Mouse (Mus musculus): ENCODE measurements at regions not wholly inside any gene's neighbourhood (a gene's known extent, or its start where the extent isn't known, plus 50 kb on each side); places are given as distances from the start of the nearest gene placed in this dataset.

GRCm38 (mm10) chr17:58642273-58642672 is 348.9 kb downstream of the Pdzph1 start:
- no peaks in the 10 kb centered on the region for H3K9me3 ChIP-seq (replicated peaks; ENCODE audit: control insufficient read depth, insufficient read depth, low read length, poor library complexity, severe bottlenecking)
- H3K4me1 ChIP-seq (ENCODE audit: control insufficient read depth, insufficient read depth, low read length): no peaks in the 10 kb centered on the region
- no peak for TF ChIP-seq EP300 (IDR thresholded peaks at IDR 0.05; ENCODE audit: insufficient read depth, low read depth, low read length)
- TF ChIP-seq POLR2A (IDR thresholded peaks at IDR 0.05; ENCODE audit: insufficient read depth, low read length): no peak
- no peak for TF ChIP-seq CTCF (IDR thresholded peaks at IDR 0.05; ENCODE audit: low read depth, low read length)
- H3K27ac ChIP-seq (ENCODE audit: insufficient read depth, low read length): no peak overlapping the region
- H3K9ac ChIP-seq (ENCODE audit: low read depth, poor library complexity, severe bottlenecking): no peak overlapping the region
- no peaks in the 10 kb centered on the region for H3K36me3 ChIP-seq (ENCODE audit: control insufficient read depth, insufficient read depth, low read length, poor library complexity, severe bottlenecking)
- H3K27me3 ChIP-seq (ENCODE audit: control insufficient read depth, insufficient read depth, low read length, poor library complexity, severe bottlenecking): no peaks in the 10 kb centered on the region
- H3K4me3 ChIP-seq (ENCODE audit: low read depth, low read length): no peak overlapping the region

GRCm38 (mm10) chr17:58598911-58599310 is 392.3 kb downstream of the Pdzph1 start:
- Histone ChIP-seq H3K27me3 (ENCODE audit: control insufficient read depth, insufficient read depth, low read length, poor library complexity, severe bottlenecking) (no peaks in the 10 kb centered on the region), H3K4me3 (ENCODE audit: low read depth, low read length) (no peak overlapping the region), H3K4me1 (ENCODE audit: control insufficient read depth, insufficient read depth, low read length) (no peaks in the 10 kb centered on the region), H3K9ac (ENCODE audit: low read depth, poor library complexity, severe bottlenecking) (no peak overlapping the region), H3K36me3 (ENCODE audit: control insufficient read depth, insufficient read depth, low read length, poor library complexity, severe bottlenecking) (no peaks in the 10 kb centered on the region), H3K9me3 (replicated peaks; ENCODE audit: control insufficient read depth, insufficient read depth, low read length, poor library complexity, severe bottlenecking) (no peaks in the 10 kb centered on the region), H3K27ac (ENCODE audit: insufficient read depth, low read length) (no peak overlapping the region)
- no peak for TF ChIP-seq EP300 (IDR thresholded peaks at IDR 0.05; ENCODE audit: insufficient read depth, low read depth, low read length)
- TF ChIP-seq POLR2A (IDR thresholded peaks at IDR 0.05; ENCODE audit: insufficient read depth, low read length): no peak
- TF ChIP-seq CTCF (IDR thresholded peaks at IDR 0.05; ENCODE audit: low read depth, low read length): no peak

GRCm38 (mm10) chr17:58596661-58597060 is 394.5 kb downstream of the Pdzph1 start:
- H3K9me3 ChIP-seq (replicated peaks; ENCODE audit: control insufficient read depth, insufficient read depth, low read length, poor library complexity, severe bottlenecking): no peaks in the 10 kb centered on the region
- TF ChIP-seq POLR2A (IDR thresholded peaks at IDR 0.05; ENCODE audit: insufficient read depth, low read length) (no peak), EP300 (IDR thresholded peaks at IDR 0.05; ENCODE audit: insufficient read depth, low read depth, low read length) (no peak), CTCF (IDR thresholded peaks at IDR 0.05; ENCODE audit: low read depth, low read length) (no peak)
- H3K9ac ChIP-seq (ENCODE audit: low read depth, poor library complexity, severe bottlenecking): no peak overlapping the region
- H3K27ac ChIP-seq (ENCODE audit: insufficient read depth, low read length): no peak overlapping the region
- no peak overlapping the region for H3K4me3 ChIP-seq (ENCODE audit: low read depth, low read length)
- no peaks in the 10 kb centered on the region for H3K4me1 ChIP-seq (ENCODE audit: control insufficient read depth, insufficient read depth, low read length)
- no peaks in the 10 kb centered on the region for H3K36me3 ChIP-seq (ENCODE audit: control insufficient read depth, insufficient read depth, low read length, poor library complexity, severe bottlenecking)
- H3K27me3 ChIP-seq (ENCODE audit: control insufficient read depth, insufficient read depth, low read length, poor library complexity, severe bottlenecking): no peaks in the 10 kb centered on the region

GRCm38 (mm10) chr17:58587946-58588345 is 403.2 kb downstream of the Pdzph1 start:
- Histone ChIP-seq H3K4me1 (ENCODE audit: control insufficient read depth, insufficient read depth, low read length) (no peaks in the 10 kb centered on the region), H3K36me3 (ENCODE audit: control insufficient read depth, insufficient read depth, low read length, poor library complexity, severe bottlenecking) (no peaks in the 10 kb centered on the region), H3K9ac (ENCODE audit: low read depth, poor library complexity, severe bottlenecking) (no peak overlapping the region), H3K9me3 (replicated peaks; ENCODE audit: control insufficient read depth, insufficient read depth, low read length, poor library complexity, severe bottlenecking) (0 out of 2 replicates have a peak, but pooled peaks cover 3% of the 10 kb centered on the region), H3K27ac (ENCODE audit: insufficient read depth, low read length) (no peak overlapping the region), H3K27me3 (ENCODE audit: control insufficient read depth, insufficient read depth, low read length, poor library complexity, severe bottlenecking) (no peaks in the 10 kb centered on the region), H3K4me3 (ENCODE audit: low read depth, low read length) (no peak overlapping the region)
- TF ChIP-seq CTCF (IDR thresholded peaks at IDR 0.05; ENCODE audit: low read depth, low read length) (peak; percentile 4), EP300 (IDR thresholded peaks at IDR 0.05; ENCODE audit: insufficient read depth, low read depth, low read length) (no peak)

GRCm38 (mm10) chr17:58572885-58573284 is 418.3 kb downstream of the Pdzph1 start:
- H3K36me3 ChIP-seq (ENCODE audit: control insufficient read depth, insufficient read depth, low read length, poor library complexity, severe bottlenecking): no peaks in the 10 kb centered on the region
- TF ChIP-seq POLR2A (IDR thresholded peaks at IDR 0.05; ENCODE audit: insufficient read depth, low read length) (no peak), EP300 (IDR thresholded peaks at IDR 0.05; ENCODE audit: insufficient read depth, low read depth, low read length) (no peak), CTCF (IDR thresholded peaks at IDR 0.05; ENCODE audit: low read depth, low read length) (no peak)
- H3K27me3 ChIP-seq (ENCODE audit: control insufficient read depth, insufficient read depth, low read length, poor library complexity, severe bottlenecking): no peaks in the 10 kb centered on the region
- no peak overlapping the region for H3K4me3 ChIP-seq (ENCODE audit: low read depth, low read length)
- H3K9me3 ChIP-seq (replicated peaks; ENCODE audit: control insufficient read depth, insufficient read depth, low read length, poor library complexity, severe bottlenecking): no peaks in the 10 kb centered on the region
- no peak overlapping the region for H3K27ac ChIP-seq (ENCODE audit: insufficient read depth, low read length)
- no peaks in the 10 kb centered on the region for H3K4me1 ChIP-seq (ENCODE audit: control insufficient read depth, insufficient read depth, low read length)
- no peak overlapping the region for H3K9ac ChIP-seq (ENCODE audit: low read depth, poor library complexity, severe bottlenecking)
